Mouse (Mus musculus) stomach, postnatal 0 days (tissue): ENCODE results near the gene Nlrx1.

ENCODE experiments used
- CTCF ChIP-seq: IDR thresholded peaks from 2 replicates; pipeline ENCODE4 v1.5.1; 2016; ENCODE audit warnings: antibody characterized with exemption, low read depth, mild to moderate bottlenecking, moderate library complexity
- EP300 ChIP-seq: optimal IDR thresholded peaks from 2 replicates; pipeline ENCODE3; 2016; ENCODE audit warnings: antibody characterized with exemption

- TF ChIP-seq EP300 (no peak), CTCF (no peak)
These were observed 36.8 kb downstream of the Nlrx1 start for GRCm38 (mm10) chr9:44231609-44232008.
